Mouse (Mus musculus): Measurements from ENCODE around the gene Fam151b.

- TF ChIP-seq CTCF (IDR thresholded peaks at IDR 0.05 in 2 of 3, conservative IDR thresholded peaks at IDR 0.05 in 1 of 3; ENCODE audit: control insufficient read depth in 1 of 3, insufficient read depth in 1 of 3, low read depth in 2 of 3, low read length in 3 of 3, poor library complexity in 1 of 3, severe bottlenecking in 1 of 3) (no peak), ZC3H11A (IDR thresholded peaks at IDR 0.05; ENCODE audit: low read depth, low read length) (no peak), TAL1 (IDR thresholded peaks at IDR 0.05; ENCODE audit: low read length) (no peak), POLR2A (IDR thresholded peaks at IDR 0.05; ENCODE audit: control insufficient read depth in 1 of 2, insufficient read depth in 1 of 2, low read depth in 1 of 2, low read length in 2 of 2, poor library complexity in 1 of 2) (no peak), UBTF (IDR thresholded peaks at IDR 0.05; ENCODE audit: borderline replicate concordance, insufficient read depth, low read depth, low read length) (no peak), POLR2AphosphoS5 (IDR thresholded peaks at IDR 0.05; ENCODE audit: borderline replicate concordance, low read depth, low read length) (no peak), ZNF384 (IDR thresholded peaks at IDR 0.05; ENCODE audit: low read depth, low read length) (no peak), MEF2A (IDR thresholded peaks at IDR 0.05; ENCODE audit: extremely low read depth, insufficient replicate concordance, low read depth, low read length, poor library complexity, severe bottlenecking) (no peak), CHD1 (IDR thresholded peaks at IDR 0.05; ENCODE audit: low read depth, low read length) (no peak), USF1 (IDR thresholded peaks at IDR 0.05; ENCODE audit: low read depth, low read length) (no peak), JUND (IDR thresholded peaks at IDR 0.05; ENCODE audit: low read depth, low read length) (no peak)
These were observed 43.5 kb downstream of the Fam151b start for GRCm38 (mm10) chr13:92440286-92440685.
